Mouse (Mus musculus) hindbrain, embryonic 15.5 days (tissue): ENCODE results near the gene Rtl1. TPM values are rescaled to one million over a fixed set of nuclear protein-coding genes. Genes with fewer than 3 reads are reported as not detected.
A peak's percentile ranks its signal among the peaks of the same experiment; 100 is the strongest.

Experiments used
- ATAC-seq: fragments of 200-750 bp; cut with Nextera tagmentation; 2 replicates; pipeline ENCODE4 v1.8.0; 2017; ENCODE audit warnings: low read depth, moderate number of reproducible peaks, moderate TSS enrichment; ENCODE audit not compliant: low FRiP score
- H3K27ac ChIP-seq: fragments of 300-500 bp; sonication (generic); replicated peaks from 2 replicates; pipeline ENCODE4 v1.5.1; 2015; ENCODE audit warnings: mild to moderate bottlenecking, inconsistent platforms
- H3K27me3 ChIP-seq: fragments of 300-500 bp; sonication (generic); 2 replicates; pipeline ENCODE4 v1.6.1; 2015; ENCODE audit warnings: control low read depth, inconsistent platforms
- H3K36me3 ChIP-seq: fragments of 300-500 bp; sonication (generic); 2 replicates; pipeline ENCODE4 v1.6.1; 2015; ENCODE audit warnings: control low read depth, inconsistent platforms
- H3K4me1 ChIP-seq: fragments of 300-500 bp; sonication (generic); replicated peaks from 2 replicates; pipeline ENCODE4 v1.6.1; 2015; ENCODE audit warnings: control low read depth, inconsistent platforms
- H3K4me2 ChIP-seq: fragments of 300-500 bp; sonication (generic); 2 replicates; pipeline ENCODE4 v1.6.1; 2015; ENCODE audit warnings: moderate library complexity, mild to moderate bottlenecking, inconsistent platforms
- H3K4me3 ChIP-seq: fragments of 300-500 bp; sonication (generic); 2 replicates; pipeline ENCODE4 v1.5.1; 2015; ENCODE audit warnings: mild to moderate bottlenecking, inconsistent platforms
- H3K9ac ChIP-seq: fragments of 300-500 bp; sonication (generic); 2 replicates; pipeline ENCODE4 v1.6.1; 2015; ENCODE audit warnings: inconsistent platforms
- H3K9me3 ChIP-seq: fragments of 300-500 bp; sonication (generic); 2 replicates; pipeline ENCODE4 v1.6.1; 2016; ENCODE audit warnings: control low read depth, inconsistent platforms
- WGBS: fragments of 180-500 bp; shearing (Covaris S2); methylation state at CpG from one replicate; pipeline ENCODE4 v1.1.7; 2015; 5-methylcytosine and 5-hydroxymethylcytosine counted together
- polyA plus RNA-seq: library from polyadenylated mRNA; unstranded; fragments of >200 nt; fragmentation: Nextera tagmentation; extraction: Ambion mirVana; gene quantifications from 2 replicates; pipeline ENCODE4 v1.2.1, GENCODE M21; 2015

Gene Rtl1
- polyA plus RNA-seq, 1 experiment from 2014 or later: 1.9 TPM

- 47% methylated on average over 13 of the region's 13 CpGs for WGBS
- Histone ChIP-seq H3K4me1 (peaks cover 22% of the 10 kb centered on the region; the same call in 1 of the 2 replicates), H3K9ac (no peak overlapping the region), H3K4me2 (no peak overlapping the region), H3K9me3 (no peaks in the 10 kb centered on the region), H3K27ac (no peak overlapping the region), H3K4me3 (no peak overlapping the region), H3K27me3 (no peaks in the 10 kb centered on the region), H3K36me3 (peaks cover 44% of the 10 kb centered on the region)
- no peak for ATAC-seq
These were observed 8.7 kb upstream of the Rtl1 start for GRCm38 (mm10) chr12:109608576-109609440.

- peaks cover 44% of the 10 kb centered on the region for H3K36me3 ChIP-seq
These were observed 7.8 kb upstream of the Rtl1 start for GRCm38 (mm10) chr12:109607953-109608352.

GRCm38 (mm10) chr12:109607191-109607590, 7.1 kb upstream of the Rtl1 start:
- H3K4me2 ChIP-seq: no peak overlapping the region
- no peak overlapping the region for H3K9ac ChIP-seq
- H3K9me3 ChIP-seq: no peaks in the 10 kb centered on the region
- peaks cover 22% of the 10 kb centered on the region; the same call in 1 of the 2 replicates for H3K4me1 ChIP-seq
- no peak overlapping the region for H3K4me3 ChIP-seq
- H3K27ac ChIP-seq: no peak overlapping the region
- H3K27me3 ChIP-seq: no peaks in the 10 kb centered on the region
- H3K36me3 ChIP-seq: peaks cover 48% of the 10 kb centered on the region
- no peak for ATAC-seq
- 36% methylated on average over 9 of the region's 9 CpGs for WGBS

More at GRCm38 (mm10) chr12:109607953-109608352, 7.8 kb upstream of the Rtl1 start:
- no peaks in the 10 kb centered on the region for H3K27me3 ChIP-seq
- peaks cover 22% of the 10 kb centered on the region; the same call in 1 of the 2 replicates for H3K4me1 ChIP-seq
- no peaks in the 10 kb centered on the region for H3K9me3 ChIP-seq
- WGBS: 39% methylated on average over 9 of the region's 9 CpGs
- no peak overlapping the region for H3K9ac ChIP-seq
- H3K4me3 ChIP-seq: no peak overlapping the region
- H3K27ac ChIP-seq: no peak overlapping the region
- H3K4me2 ChIP-seq: no peak overlapping the region
- no peak for ATAC-seq

- Histone ChIP-seq H3K36me3 (peaks cover 41% of the 10 kb centered on the region), H3K9me3 (no peaks in the 10 kb centered on the region), H3K4me3 (no peak overlapping the region), H3K9ac (no peak overlapping the region), H3K4me1 (peaks cover 22% of the 10 kb centered on the region; the same call in 1 of the 2 replicates), H3K27me3 (no peaks in the 10 kb centered on the region), H3K4me2 (no peak overlapping the region), H3K27ac (no peak overlapping the region)
- WGBS: 51% methylated on average over 16 of the region's 16 CpGs
- 0 out of 2 replicates have a peak, but pooled peaks have one; percentile 23 for ATAC-seq
These were observed 5.0 kb upstream of the Rtl1 start for GRCm38 (mm10) chr12:109604982-109605721.

- H3K9ac ChIP-seq: no peak overlapping the region
- peaks cover 46% of the 10 kb centered on the region for H3K36me3 ChIP-seq
- H3K4me3 ChIP-seq: no peak overlapping the region
- no peak overlapping the region for H3K27ac ChIP-seq
- ATAC-seq: no peak
- H3K4me2 ChIP-seq: no peak overlapping the region
- WGBS: 75% methylated on average over 12 of the region's 12 CpGs
- peaks cover 11% of the 10 kb centered on the region for H3K4me1 ChIP-seq
- no peaks in the 10 kb centered on the region for H3K27me3 ChIP-seq
- no peaks in the 10 kb centered on the region for H3K9me3 ChIP-seq
These were observed 1.4 kb downstream of the Rtl1 start for GRCm38 (mm10) chr12:109598551-109599250.

GRCm38 (mm10) chr12:109596726-109597125, 3.4 kb downstream of the Rtl1 start:
- Histone ChIP-seq H3K9me3 (no peaks in the 10 kb centered on the region), H3K27ac (no peak overlapping the region), H3K9ac (no peak overlapping the region), H3K4me3 (no peak overlapping the region), H3K4me2 (no peak overlapping the region), H3K27me3 (no peaks in the 10 kb centered on the region), H3K36me3 (peaks cover 53% of the 10 kb centered on the region), H3K4me1 (peaks cover 11% of the 10 kb centered on the region)
- 68% methylated on average over 3 of the region's 3 CpGs for WGBS
- no peak for ATAC-seq

- no peak overlapping the region for H3K9ac ChIP-seq
- peaks cover 57% of the 10 kb centered on the region for H3K36me3 ChIP-seq
- peak overlapping the region; percentile 28 for H3K27ac ChIP-seq
- no peaks in the 10 kb centered on the region for H3K27me3 ChIP-seq
- no peak for ATAC-seq
- no peaks in the 10 kb centered on the region for H3K9me3 ChIP-seq
- no peak overlapping the region for H3K4me3 ChIP-seq
- H3K4me1 ChIP-seq: peaks cover 11% of the 10 kb centered on the region
- WGBS: 41% methylated on average over 8 of the region's 8 CpGs
- no peak overlapping the region for H3K4me2 ChIP-seq
These were observed 3.9 kb downstream of the Rtl1 start for GRCm38 (mm10) chr12:109596232-109596631.

GRCm38 (mm10) chr12:109595753-109596152, 4.4 kb downstream of the Rtl1 start:
- Histone ChIP-seq H3K27ac (peak overlapping the region; percentile 28), H3K9ac (no peak overlapping the region), H3K9me3 (no peaks in the 10 kb centered on the region), H3K4me2 (no peak overlapping the region), H3K4me1 (peaks cover 11% of the 10 kb centered on the region), H3K36me3 (peaks cover 53% of the 10 kb centered on the region), H3K27me3 (no peaks in the 10 kb centered on the region), H3K4me3 (no peak overlapping the region)
- ATAC-seq: 0 out of 2 replicates have a peak, but pooled peaks have one; percentile 38
- WGBS: 59% methylated on average over 6 of the region's 6 CpGs

GRCm38 (mm10) chr12:109594961-109595360, 5.2 kb downstream of the Rtl1 start:
- H3K27me3 ChIP-seq: no peaks in the 10 kb centered on the region
- H3K36me3 ChIP-seq: peaks cover 50% of the 10 kb centered on the region
- no peak overlapping the region for H3K4me2 ChIP-seq
- peaks cover 11% of the 10 kb centered on the region for H3K4me1 ChIP-seq
- no peaks in the 10 kb centered on the region for H3K9me3 ChIP-seq
- 88% methylated on average over 7 of the region's 7 CpGs for WGBS
- no peak for ATAC-seq
- no peak overlapping the region for H3K9ac ChIP-seq
- H3K27ac ChIP-seq: no peak overlapping the region
- H3K4me3 ChIP-seq: no peak overlapping the region

- Histone ChIP-seq H3K4me1 (no peaks in the 10 kb centered on the region), H3K27me3 (no peaks in the 10 kb centered on the region), H3K9ac (no peak overlapping the region), H3K9me3 (no peaks in the 10 kb centered on the region), H3K36me3 (peaks cover 28% of the 10 kb centered on the region), H3K27ac (no peak overlapping the region), H3K4me2 (no peak overlapping the region), H3K4me3 (no peak overlapping the region)
- ATAC-seq: no peak
- 83% methylated on average over 5 of the region's 5 CpGs for WGBS
These were observed 17.9 kb downstream of the Rtl1 start for GRCm38 (mm10) chr12:109582185-109582584.

- WGBS: 89% methylated on average over 4 of the region's 4 CpGs
- no peak for ATAC-seq
- peaks cover 75% of the 10 kb centered on the region for H3K36me3 ChIP-seq
These were observed 27.9 kb downstream of the Rtl1 start for GRCm38 (mm10) chr12:109572259-109572658.

More at GRCm38 (mm10) chr12:109572259-109572658, 27.9 kb downstream of the Rtl1 start:
- H3K27me3 ChIP-seq: no peaks in the 10 kb centered on the region
- H3K9ac ChIP-seq: no peak overlapping the region
- no peak overlapping the region for H3K4me3 ChIP-seq
- no peaks in the 10 kb centered on the region for H3K4me1 ChIP-seq
- no peak overlapping the region for H3K4me2 ChIP-seq
- no peak overlapping the region for H3K27ac ChIP-seq
- no peaks in the 10 kb centered on the region for H3K9me3 ChIP-seq
